Mouse (Mus musculus) MEL (cell line): ENCODE data around the gene Mgat1.

Source experiments
- CHD1 ChIP-seq: IDR thresholded peaks from 2 replicates; pipeline ENCODE4 v1.6.1; 2012; ENCODE audit warnings: low read depth, mild to moderate bottlenecking, inconsistent platforms, low read length, improper control_type of control experiment
- CHD2 ChIP-seq: IDR thresholded peaks from 2 replicates; pipeline ENCODE4 v1.6.1; 2011; ENCODE audit warnings: low read length, improper control_type of control experiment
- CTCF ChIP-seq, 3 experiments: IDR thresholded peaks in 2 of 3; conservative IDR thresholded peaks in 1 of 3; 2 replicates each; pipeline ENCODE4 v1.5.1; 2011 to 2012; ENCODE audit warnings: low read length in 3 of 3, low read depth in 2 of 3, mild to moderate bottlenecking in 2 of 3, improper control_type of control experiment in 1 of 3, inconsistent platforms in 1 of 3, mixed read lengths in 1 of 3, moderate library complexity in 1 of 3; ENCODE audit not compliant: control insufficient read depth in 1 of 3, insufficient read depth in 1 of 3, poor library complexity in 1 of 3, severe bottlenecking in 1 of 3
- E2F4 ChIP-seq: IDR thresholded peaks from 2 replicates; pipeline ENCODE4 v1.6.1; 2011; ENCODE audit warnings: low read depth, low read length, improper control_type of control experiment, borderline replicate concordance
- EP300 ChIP-seq, 2 experiments: IDR thresholded peaks; 2 replicates each; pipeline ENCODE4 v1.6.1; 2011; ENCODE audit warnings: improper control_type of control experiment in 2 of 2, low read length in 2 of 2, low read depth in 1 of 2, mild to moderate bottlenecking in 1 of 2
- JUND ChIP-seq: IDR thresholded peaks from 2 replicates; pipeline ENCODE4 v1.6.1; 2011; ENCODE audit warnings: low read depth, mild to moderate bottlenecking, improper control_type of control experiment, low read length
- KAT2A ChIP-seq: conservative IDR thresholded peaks from 2 replicates; pipeline ENCODE4 v1.6.1; 2012; ENCODE audit warnings: low read depth, low read length, improper control_type of control experiment, inconsistent platforms
- MAFK ChIP-seq: IDR thresholded peaks from 2 replicates; pipeline ENCODE4 v1.6.1; 2011; ENCODE audit warnings: low read depth, mild to moderate bottlenecking, low read length, improper control_type of control experiment, borderline replicate concordance
- MEF2A ChIP-seq: IDR thresholded peaks from 2 replicates; pipeline ENCODE4 v1.6.1; 2014; ENCODE audit warnings: low read depth, mild to moderate bottlenecking, inconsistent platforms, low read length, improper control_type of control experiment; ENCODE audit not compliant: poor library complexity, insufficient replicate concordance, severe bottlenecking; ENCODE audit errors: extremely low read depth
- MYC ChIP-seq: IDR thresholded peaks from 2 replicates; pipeline ENCODE4 v1.6.1; 2011; ENCODE audit warnings: low read depth, mild to moderate bottlenecking, low read length, improper control_type of control experiment, moderate library complexity
- POLR2A ChIP-seq, 2 experiments: IDR thresholded peaks; 2 replicates each; pipeline ENCODE4 v1.6.1; 2011 to 2012; ENCODE audit warnings: low read length in 2 of 2, mild to moderate bottlenecking in 2 of 2, control low read depth in 1 of 2, improper control_type of control experiment in 1 of 2, low read depth in 1 of 2, moderate library complexity in 1 of 2; ENCODE audit not compliant: control insufficient read depth in 1 of 2, insufficient read depth in 1 of 2, poor library complexity in 1 of 2
- POLR2AphosphoS2 ChIP-seq: IDR thresholded peaks from 2 replicates; pipeline ENCODE4 v1.6.1; 2011; ENCODE audit warnings: low read length, improper control_type of control experiment
- USF1 ChIP-seq: IDR thresholded peaks from 2 replicates; pipeline ENCODE4 v1.6.1; 2014; ENCODE audit warnings: low read depth, mild to moderate bottlenecking, inconsistent platforms, low read length, improper control_type of control experiment, moderate library complexity
- ZMIZ1 ChIP-seq: IDR thresholded peaks from 2 replicates; pipeline ENCODE4 v1.6.1; 2012; ENCODE audit warnings: low read depth, mild to moderate bottlenecking, inconsistent platforms, low read length, improper control_type of control experiment, moderate library complexity

GRCm38 (mm10) chr11:49237532-49237931 lies 6.5 kb upstream of the Mgat1 start:
- TF ChIP-seq CTCF (IDR thresholded peaks at IDR 0.05 in 2 of 3, conservative IDR thresholded peaks at IDR 0.05 in 1 of 3; ENCODE audit: control insufficient read depth in 1 of 3, insufficient read depth in 1 of 3, low read depth in 2 of 3, low read length in 3 of 3, poor library complexity in 1 of 3, severe bottlenecking in 1 of 3) (no peak), POLR2A (IDR thresholded peaks at IDR 0.05; ENCODE audit: control insufficient read depth in 1 of 2, insufficient read depth in 1 of 2, low read depth in 1 of 2, low read length in 2 of 2, poor library complexity in 1 of 2) (no peak), KAT2A (no peak), MYC (no peak), JUND (no peak), MAFK (no peak), POLR2AphosphoS2 (no peak), EP300 (IDR thresholded peaks at IDR 0.05; ENCODE audit: low read depth in 1 of 2, low read length in 2 of 2) (no peak), CHD2 (no peak), USF1 (no peak), CHD1 (no peak), E2F4 (no peak), MEF2A (no peak), ZMIZ1 (no peak)
